Mouse (Mus musculus) intestine, postnatal 0 days (tissue): ENCODE data around the gene 1700020L24Rik. TPM values are rescaled to one million over a fixed set of nuclear protein-coding genes. Genes with fewer than 3 reads are reported as not detected.

Experiments used
- ATAC-seq: fragments of 200-750 bp; cut with Nextera tagmentation; 2 replicates; pipeline ENCODE4 v1.8.0; 2017; ENCODE audit warnings: mild to moderate bottlenecking, moderate TSS enrichment, moderate library complexity
- H3K27ac ChIP-seq: fragments of 300-500 bp; sonication (generic); 2 replicates; pipeline ENCODE4 v1.5.1; 2014; ENCODE audit warnings: mild to moderate bottlenecking, low read depth, low read length, moderate library complexity
- H3K27me3 ChIP-seq: fragments of 300-500 bp; sonication (generic); replicated peaks from 2 replicates; pipeline ENCODE4 v1.6.1; 2014; ENCODE audit warnings: low read length, mixed read lengths; ENCODE audit not compliant: control insufficient read depth, insufficient read depth
- H3K36me3 ChIP-seq: fragments of 300-500 bp; sonication (generic); 2 replicates; pipeline ENCODE4 v1.6.1; 2014; ENCODE audit warnings: mild to moderate bottlenecking, moderate library complexity; ENCODE audit not compliant: control insufficient read depth, insufficient read depth
- H3K4me1 ChIP-seq: fragments of 300-500 bp; sonication (generic); replicated peaks from 2 replicates; pipeline ENCODE4 v1.6.1; 2014; ENCODE audit warnings: antibody characterized with exemption, low read length, mixed read lengths; ENCODE audit not compliant: control insufficient read depth, insufficient read depth
- H3K4me2 ChIP-seq: fragments of 300-500 bp; sonication (generic); replicated peaks from 2 replicates; pipeline ENCODE4 v1.6.1; 2014; ENCODE audit warnings: low read depth, mild to moderate bottlenecking, moderate library complexity
- H3K4me3 ChIP-seq: fragments of 300-500 bp; sonication (generic); 2 replicates; pipeline ENCODE4 v1.5.1; 2014; ENCODE audit warnings: low read depth, low read length
- H3K9ac ChIP-seq: fragments of 300-500 bp; sonication (generic); 2 replicates; pipeline ENCODE4 v1.6.1; 2014; ENCODE audit warnings: mild to moderate bottlenecking, low read depth, low read length
- H3K9me3 ChIP-seq: fragments of 300-500 bp; sonication (generic); 2 replicates; pipeline ENCODE4 v1.6.1; 2016; ENCODE audit warnings: mixed run types; ENCODE audit not compliant: control insufficient read depth
- CTCF ChIP-seq: sonication (generic); IDR thresholded peaks from 2 replicates; pipeline ENCODE4 v1.5.1; 2016; ENCODE audit warnings: low read depth, mild to moderate bottlenecking, control low read depth, antibody characterized with exemption, moderate library complexity
- WGBS: fragments of 180-500 bp; shearing (Covaris S2); extraction: QIAGEN DNeasy Blood & Tissue Kit; methylation state at CpG from one replicate; pipeline ENCODE4 v1.1.7; 2014; 5-methylcytosine and 5-hydroxymethylcytosine counted together
- polyA plus RNA-seq: library from polyadenylated mRNA; unstranded; fragments of >200 nt; fragmentation: Nextera tagmentation; extraction: Ambion mirVana; gene quantifications from 2 replicates; pipeline ENCODE4 v1.2.1, GENCODE M21; 2015

Gene 1700020L24Rik
- polyA plus RNA-seq, 1 experiment from 2014 or later: 0.76 TPM

GRCm38 (mm10) chr11:83445001-83445400 is 7.5 kb downstream of the 1700020L24Rik start:
- TF ChIP-seq CTCF: peak; percentile 40
- H3K4me1 ChIP-seq: no peaks in the 10 kb centered on the region
- ATAC-seq: no peak
- no peaks in the 10 kb centered on the region for H3K9me3 ChIP-seq
- H3K36me3 ChIP-seq: no peaks in the 10 kb centered on the region
- H3K9ac ChIP-seq: no peak overlapping the region
- no peak overlapping the region for H3K27ac ChIP-seq
- peak overlapping the region; percentile 60 for H3K4me2 ChIP-seq
- peaks cover 19% of the 10 kb centered on the region for H3K27me3 ChIP-seq
- H3K4me3 ChIP-seq: peak overlapping the region; percentile 21
- 24% methylated on average over 19 of the region's 19 CpGs for WGBS

GRCm38 (mm10) chr11:83447612-83448011 is 10.1 kb downstream of the 1700020L24Rik start:
- no peak overlapping the region for H3K27ac ChIP-seq
- H3K36me3 ChIP-seq: no peaks in the 10 kb centered on the region
- H3K9me3 ChIP-seq: no peaks in the 10 kb centered on the region
- no peak overlapping the region for H3K4me2 ChIP-seq
- WGBS: 84% methylated on average over 10 of the region's 10 CpGs
- no peak overlapping the region for H3K9ac ChIP-seq
- ATAC-seq: no peak
- H3K4me3 ChIP-seq: no peak overlapping the region
- no peak for TF ChIP-seq CTCF
- peaks cover 11% of the 10 kb centered on the region for H3K27me3 ChIP-seq
- H3K4me1 ChIP-seq: no peaks in the 10 kb centered on the region

GRCm38 (mm10) chr11:83448021-83448926 is 10.8 kb downstream of the 1700020L24Rik start:
- Histone ChIP-seq H3K36me3 (no peaks in the 10 kb centered on the region), H3K4me2 (no peak overlapping the region), H3K9me3 (no peaks in the 10 kb centered on the region), H3K4me1 (no peaks in the 10 kb centered on the region), H3K9ac (no peak overlapping the region), H3K27me3 (peaks cover 10% of the 10 kb centered on the region), H3K27ac (no peak overlapping the region), H3K4me3 (no peak overlapping the region)
- ATAC-seq: no peak
- WGBS: 50% methylated on average over 16 of the region's 16 CpGs
- no peak for TF ChIP-seq CTCF

- Histone ChIP-seq H3K36me3 (no peaks in the 10 kb centered on the region), H3K4me3 (no peak overlapping the region), H3K27ac (no peak overlapping the region), H3K4me1 (no peaks in the 10 kb centered on the region), H3K27me3 (peaks cover 10% of the 10 kb centered on the region), H3K9ac (no peak overlapping the region), H3K4me2 (no peak overlapping the region), H3K9me3 (no peaks in the 10 kb centered on the region)
- ATAC-seq: no peak
- no peak for TF ChIP-seq CTCF
Measured at GRCm38 (mm10) chr11:83448927-83449236, 11.4 kb downstream of the 1700020L24Rik start.

GRCm38 (mm10) chr11:83449298-83449697 is 11.8 kb downstream of the 1700020L24Rik start:
- no peak for TF ChIP-seq CTCF
- 44% methylated on average over 4 of the region's 4 CpGs for WGBS
- H3K4me1 ChIP-seq: no peaks in the 10 kb centered on the region
- H3K36me3 ChIP-seq: no peaks in the 10 kb centered on the region
- H3K27me3 ChIP-seq: peaks cover 10% of the 10 kb centered on the region
- H3K9me3 ChIP-seq: no peaks in the 10 kb centered on the region
- H3K4me2 ChIP-seq: no peak overlapping the region
- no peak overlapping the region for H3K9ac ChIP-seq
- no peak overlapping the region for H3K4me3 ChIP-seq
- no peak overlapping the region for H3K27ac ChIP-seq
- ATAC-seq: no peak

- 55% methylated on average over 1 of the region's 1 CpGs for WGBS
- H3K4me3 ChIP-seq: no peak overlapping the region
- H3K9me3 ChIP-seq: no peaks in the 10 kb centered on the region
- no peaks in the 10 kb centered on the region for H3K27me3 ChIP-seq
- peaks cover 5% of the 10 kb centered on the region; the same call in 1 of the 2 replicates for H3K4me1 ChIP-seq
- no peak for ATAC-seq
- H3K36me3 ChIP-seq: no peaks in the 10 kb centered on the region
- H3K27ac ChIP-seq: no peak overlapping the region
- no peak for TF ChIP-seq CTCF
- H3K4me2 ChIP-seq: no peak overlapping the region
- no peak overlapping the region for H3K9ac ChIP-seq
Measured at GRCm38 (mm10) chr11:83450550-83450949, 13.1 kb downstream of the 1700020L24Rik start.
